Mouse (Mus musculus): Measurements from ENCODE around the gene Rbm14. TPM values are rescaled to one million over a fixed set of nuclear protein-coding genes. Genes with fewer than 3 reads are reported as not detected.
"Not testable (repeated sequence)": the region's sequence is repeated elsewhere in the genome, so short reads cannot be mapped to it uniquely, and the experiment has no call there.

The Rbm14 gene
- polyA plus RNA-seq, 2 experiments, result 69.8 to 69.9 TPM

DNA sequence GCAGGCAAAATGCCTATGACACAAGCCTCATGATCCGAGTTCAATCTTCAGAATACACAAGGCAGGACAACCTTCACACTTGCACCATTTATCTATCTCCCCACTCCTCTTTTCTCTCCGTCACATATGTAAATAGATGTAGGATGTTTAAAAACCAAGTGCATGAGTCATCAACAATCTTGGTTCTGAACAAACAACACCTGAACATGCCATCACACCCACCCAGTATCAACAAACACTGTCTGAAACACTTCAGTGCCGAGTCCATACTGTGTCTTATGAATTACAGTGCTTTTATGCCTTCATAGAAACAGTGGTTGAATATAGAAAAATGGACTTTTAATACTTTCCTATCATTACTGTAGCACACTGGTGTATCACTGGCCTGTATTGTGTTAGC is 38.6 kb downstream of the Rbm14 start:
- no peak for TF ChIP-seq POLR2A (IDR thresholded peaks at IDR 0.05; ENCODE audit: borderline replicate concordance, extremely low read depth, insufficient read depth, insufficient read length)
- Histone ChIP-seq H3K27me3 (ENCODE audit: control insufficient read depth, insufficient read depth, low read length) (no peaks in the 10 kb centered on the region), H3K4me2 (replicated peaks; ENCODE audit: low read depth, low read length, severe bottlenecking) (no peak overlapping the region), H3K4me3 (replicated peaks; ENCODE audit: low read length) (no peak overlapping the region), H3K9ac (ENCODE audit: low read depth, low read length, severe bottlenecking) (no peak overlapping the region), H3K36me3 (ENCODE audit: control insufficient read depth, insufficient read depth, low read length) (peaks cover 88% of the 10 kb centered on the region), H3K9me3 (ENCODE audit: control insufficient read depth, low read length) (no peaks in the 10 kb centered on the region), H3K4me1 (ENCODE audit: control insufficient read depth, insufficient read depth, low read length) (no peaks in the 10 kb centered on the region), H3K27ac (replicated peaks; ENCODE audit: low read depth, low read length) (no peak overlapping the region)
- no peak for ATAC-seq (ENCODE audit: low FRiP score, low read depth)
- 87% methylated on average over 3 of the region's 3 CpGs for WGBS
- no peak for DNase-seq (ENCODE audit: low spot score)

- Histone ChIP-seq H3K4me2 (replicated peaks; ENCODE audit: low read depth, low read length, severe bottlenecking) (no peak overlapping the region), H3K36me3 (ENCODE audit: control insufficient read depth, insufficient read depth, low read length) (peaks cover 92% of the 10 kb centered on the region), H3K27ac (replicated peaks; ENCODE audit: low read depth, low read length) (no peak overlapping the region), H3K9ac (ENCODE audit: low read depth, low read length, severe bottlenecking) (no peak overlapping the region), H3K4me1 (ENCODE audit: control insufficient read depth, insufficient read depth, low read length) (no peaks in the 10 kb centered on the region), H3K4me3 (replicated peaks; ENCODE audit: low read length) (no peak overlapping the region), H3K27me3 (ENCODE audit: control insufficient read depth, insufficient read depth, low read length) (no peaks in the 10 kb centered on the region), H3K9me3 (ENCODE audit: control insufficient read depth, low read length) (no peaks in the 10 kb centered on the region)
- DNase-seq (ENCODE audit: low spot score) (no peak), ATAC-seq (ENCODE audit: low FRiP score, low read depth) (no peak)
- WGBS, result 80% methylated on average over 7 of the region's 12 CpGs
- TF ChIP-seq POLR2A (IDR thresholded peaks at IDR 0.05; ENCODE audit: borderline replicate concordance, extremely low read depth, insufficient read depth, insufficient read length), result no peak
These were observed 43.8 kb downstream of the Rbm14 start for GRCm38 (mm10) chr19:4767507-4768148.

DNA sequence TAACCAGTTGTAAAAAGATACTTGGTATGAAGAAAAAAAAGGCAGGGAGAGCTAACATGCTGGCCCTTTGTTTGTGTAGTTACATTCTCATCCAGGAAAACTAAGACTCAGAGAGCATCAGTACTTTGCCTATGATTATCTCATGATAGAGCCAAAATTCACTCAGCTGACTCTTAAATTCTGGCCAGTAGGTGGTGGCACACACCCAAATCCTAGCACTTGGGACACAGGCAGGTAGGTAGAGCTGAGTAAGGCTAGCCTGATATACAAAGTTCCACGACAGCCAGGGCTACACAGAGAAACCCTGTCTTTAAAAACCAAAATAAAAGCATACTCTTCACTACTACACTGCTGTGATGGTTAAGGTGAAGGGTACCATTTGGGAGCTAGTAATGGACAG is 48.6 kb downstream of the Rbm14 start:
- Histone ChIP-seq H3K4me2 (replicated peaks; ENCODE audit: low read depth, low read length, severe bottlenecking) (no peak overlapping the region), H3K9me3 (ENCODE audit: control insufficient read depth, low read length) (no peaks in the 10 kb centered on the region), H3K4me1 (ENCODE audit: control insufficient read depth, insufficient read depth, low read length) (peaks cover 12% of the 10 kb centered on the region), H3K36me3 (ENCODE audit: control insufficient read depth, insufficient read depth, low read length) (peaks cover 82% of the 10 kb centered on the region), H3K27ac (replicated peaks; ENCODE audit: low read depth, low read length) (no peak overlapping the region), H3K9ac (ENCODE audit: low read depth, low read length, severe bottlenecking) (no peak overlapping the region), H3K27me3 (ENCODE audit: control insufficient read depth, insufficient read depth, low read length) (no peaks in the 10 kb centered on the region), H3K4me3 (replicated peaks; ENCODE audit: low read length) (no peak overlapping the region)
- 79% methylated on average over 1 of the region's 1 CpGs for WGBS
- ATAC-seq (ENCODE audit: low FRiP score, low read depth), result no peak
- no peak for TF ChIP-seq POLR2A (IDR thresholded peaks at IDR 0.05; ENCODE audit: borderline replicate concordance, extremely low read depth, insufficient read depth, insufficient read length)
- DNase-seq (ENCODE audit: low spot score), result no peak

DNA sequence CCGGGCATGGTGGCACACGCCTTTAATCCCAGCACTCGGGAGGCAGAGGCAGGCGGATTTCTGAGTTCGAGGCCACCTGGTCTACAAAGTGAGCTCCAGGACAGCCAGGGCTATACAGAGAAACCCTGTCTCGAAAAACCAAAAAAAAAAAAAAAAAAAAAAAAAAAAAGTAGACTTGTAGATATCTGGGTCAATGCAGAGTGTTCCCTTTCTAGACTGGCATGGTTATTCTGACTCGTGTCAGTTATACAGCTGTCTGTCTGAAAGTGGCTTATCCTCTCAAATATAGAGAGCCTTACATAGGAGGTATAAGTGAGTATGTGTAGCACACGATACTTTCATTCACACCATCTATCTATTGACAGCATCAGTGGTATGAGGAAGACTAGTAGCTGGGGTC is 50.9 kb downstream of the Rbm14 start:
- H3K27ac ChIP-seq (replicated peaks; ENCODE audit: low read depth, low read length); H3K9me3 ChIP-seq (ENCODE audit: control insufficient read depth, low read length); ATAC-seq (ENCODE audit: low FRiP score, low read depth); H3K27me3 ChIP-seq (ENCODE audit: control insufficient read depth, insufficient read depth, low read length); DNase-seq (ENCODE audit: low spot score); H3K4me2 ChIP-seq (replicated peaks; ENCODE audit: low read depth, low read length, severe bottlenecking); H3K4me3 ChIP-seq (replicated peaks; ENCODE audit: low read length); H3K9ac ChIP-seq (ENCODE audit: low read depth, low read length, severe bottlenecking): not testable (repeated sequence)
- Histone ChIP-seq H3K4me1 (ENCODE audit: control insufficient read depth, insufficient read depth, low read length) (peaks cover 16% of the 10 kb centered on the region), H3K36me3 (ENCODE audit: control insufficient read depth, insufficient read depth, low read length) (peaks cover 59% of the 10 kb centered on the region)
- WGBS, result 92% methylated on average over 8 of the region's 8 CpGs

DNA sequence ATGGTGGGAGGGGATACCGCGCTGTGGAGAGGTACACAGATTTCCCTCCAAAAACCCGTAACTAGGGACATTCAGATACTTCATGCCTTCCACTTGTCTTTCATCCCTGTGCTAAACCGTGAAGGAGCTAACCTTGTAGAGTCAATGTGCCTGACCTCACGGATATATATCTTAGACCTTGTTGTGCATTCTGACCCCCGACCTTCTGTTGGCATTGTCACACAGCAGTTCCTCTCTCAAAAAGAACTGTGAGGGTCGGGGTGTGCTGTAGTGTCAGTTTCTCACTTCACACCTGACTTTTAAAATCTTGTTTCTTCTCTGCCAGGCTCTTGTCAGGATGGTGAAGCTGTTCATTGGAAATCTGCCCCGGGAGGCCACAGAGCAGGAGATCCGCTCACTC is 54.5 kb downstream of the Rbm14 start:
- H3K36me3 ChIP-seq (ENCODE audit: control insufficient read depth, insufficient read depth, low read length), result peaks cover 24% of the 10 kb centered on the region
- no peak for TF ChIP-seq POLR2A (IDR thresholded peaks at IDR 0.05; ENCODE audit: borderline replicate concordance, extremely low read depth, insufficient read depth, insufficient read length)
- H3K4me1 ChIP-seq (ENCODE audit: control insufficient read depth, insufficient read depth, low read length), result peaks cover 16% of the 10 kb centered on the region
- peak overlapping the region; percentile 89 for H3K27ac ChIP-seq (replicated peaks; ENCODE audit: low read depth, low read length)
- peak overlapping the region; percentile 76 for H3K4me2 ChIP-seq (replicated peaks; ENCODE audit: low read depth, low read length, severe bottlenecking)
- H3K9me3 ChIP-seq (ENCODE audit: control insufficient read depth, low read length), result no peaks in the 10 kb centered on the region
- H3K27me3 ChIP-seq (ENCODE audit: control insufficient read depth, insufficient read depth, low read length), result no peaks in the 10 kb centered on the region
- peak overlapping the region; percentile 84 for H3K9ac ChIP-seq (ENCODE audit: low read depth, low read length, severe bottlenecking)
- no peak for DNase-seq (ENCODE audit: low spot score)
- peak overlapping the region; percentile 55 for H3K4me3 ChIP-seq (replicated peaks; ENCODE audit: low read length)
- ATAC-seq (ENCODE audit: low FRiP score, low read depth), result no peak
- 2% methylated on average over 9 of the region's 9 CpGs for WGBS
